ENCODE assay signal across 8 mouse cellular contexts in genomic region chr15:81072748-81073147, GRCm38 (mm10).
DNase-seq lines count a peak whose midpoint lies in the region; ATAC-seq and TF ChIP-seq lines count a peak whose summit lies in the region.

No protein-coding gene starts in this region.

- WGBS in forebrain, postnatal 0 days, result 68% methylated on average over 2 of the region's 2 CpGs
- 69% methylated on average over 2 of the region's 2 CpGs for WGBS in forebrain, embryonic 12.5 days
- WGBS in hindbrain, embryonic 16.5 days, result 79% methylated on average over 2 of the region's 2 CpGs

- no peaks in the 10 kb centered on the region for H3K4me1 ChIP-seq in forebrain, postnatal 0 days (ENCODE audit: insufficient read depth)
- no peaks in the 10 kb centered on the region for H3K4me1 ChIP-seq in forebrain, embryonic 12.5 days
- no peaks in the 10 kb centered on the region for H3K4me1 ChIP-seq in testis, adult 2 months (ENCODE audit: control insufficient read depth, insufficient read depth, low read length)
- no peaks in the 10 kb centered on the region for H3K4me1 ChIP-seq in hindbrain, embryonic 16.5 days (ENCODE audit: control insufficient read depth, insufficient read depth, low read depth, low read length)

- H3K9me3 ChIP-seq in forebrain, postnatal 0 days (ENCODE audit: low read length), result no peaks in the 10 kb centered on the region
- no peaks in the 10 kb centered on the region for H3K9me3 ChIP-seq in forebrain, embryonic 12.5 days
- H3K9me3 ChIP-seq in hindbrain, embryonic 16.5 days (ENCODE audit: control insufficient read depth, low read length), result no peaks in the 10 kb centered on the region

- no peak overlapping the region for H3K27ac ChIP-seq in forebrain, postnatal 0 days (ENCODE audit: low read depth, low read length)
- H3K27ac ChIP-seq in forebrain, embryonic 12.5 days, result no peak overlapping the region
- no peak overlapping the region for H3K27ac ChIP-seq in testis, adult 2 months (ENCODE audit: control insufficient read depth, insufficient read depth, low read depth, low read length)
- H3K27ac ChIP-seq in hindbrain, embryonic 16.5 days (ENCODE audit: low read depth, low read length), result no peak overlapping the region

- no peak overlapping the region for H3K9ac ChIP-seq in forebrain, postnatal 0 days
- no peak overlapping the region for H3K9ac ChIP-seq in forebrain, embryonic 12.5 days
- H3K9ac ChIP-seq in hindbrain, embryonic 16.5 days (ENCODE audit: low read depth, low read length), result no peak overlapping the region

- no peak overlapping the region for H3K4me2 ChIP-seq in forebrain, postnatal 0 days (ENCODE audit: low read depth)
- H3K4me2 ChIP-seq in forebrain, embryonic 12.5 days, result no peak overlapping the region
- no peak overlapping the region for H3K4me2 ChIP-seq in hindbrain, embryonic 16.5 days (ENCODE audit: low read length)

- no peak for DNase-seq in forebrain, postnatal 0 days
- DNase-seq in testis, postnatal 14 days (ENCODE audit: low spot score), result no peak
- DNase-seq in kidney, postnatal 14 days, result peak; percentile 32
- DNase-seq in frontal cortex, postnatal 25 days (ENCODE audit: low spot score in 2 of 2), result no peak
- DNase-seq in adrenal gland, adult 2 months, result no peak

- peak; percentile 60 for TF ChIP-seq CTCF in forebrain, postnatal 0 days (IDR thresholded peaks at IDR 0.05; ENCODE audit: low read depth)
- peak; percentile 9; the same call in 1 of the 2 replicates for TF ChIP-seq CTCF in testis, adult 2 months (IDR thresholded peaks at IDR 0.05; ENCODE audit: control insufficient read depth, insufficient read depth, insufficient replicate concordance, low read depth, low read length)

- no peaks in the 10 kb centered on the region for H3K36me3 ChIP-seq in forebrain, postnatal 0 days (ENCODE audit: insufficient read depth)
- H3K36me3 ChIP-seq in forebrain, embryonic 12.5 days (replicated peaks), result no peaks in the 10 kb centered on the region; the same call in 1 of the 2 replicates
- no peaks in the 10 kb centered on the region for H3K36me3 ChIP-seq in testis, adult 2 months (ENCODE audit: control insufficient read depth, insufficient read depth, low read length)
- H3K36me3 ChIP-seq in hindbrain, embryonic 16.5 days (ENCODE audit: control insufficient read depth, insufficient read depth, low read length), result no peaks in the 10 kb centered on the region; the same call in 1 of the 2 replicates

- H3K4me3 ChIP-seq in forebrain, postnatal 0 days (ENCODE audit: low read depth, low read length), result no peak overlapping the region
- H3K4me3 ChIP-seq in forebrain, embryonic 12.5 days (replicated peaks), result no peak overlapping the region
- no peak overlapping the region for H3K4me3 ChIP-seq in testis, adult 2 months (ENCODE audit: control insufficient read depth, low read depth, low read length)
- no peak overlapping the region for H3K4me3 ChIP-seq in hindbrain, embryonic 16.5 days (ENCODE audit: low read length)

- no peak for TF ChIP-seq POLR2A in testis, adult 2 months (IDR thresholded peaks at IDR 0.05; ENCODE audit: control insufficient read depth, low read depth, low read length)

- no peaks in the 10 kb centered on the region for H3K27me3 ChIP-seq in forebrain, postnatal 0 days (ENCODE audit: insufficient read depth, low read length)
- H3K27me3 ChIP-seq in forebrain, embryonic 12.5 days, result no peaks in the 10 kb centered on the region
- no peaks in the 10 kb centered on the region for H3K27me3 ChIP-seq in testis, adult 2 months (ENCODE audit: control insufficient read depth, insufficient read depth, low read length)
- no peaks in the 10 kb centered on the region for H3K27me3 ChIP-seq in hindbrain, embryonic 16.5 days (replicated peaks; ENCODE audit: control insufficient read depth, insufficient read depth, low read length)

- ATAC-seq in forebrain, postnatal 0 days, result no peak
- no peak for ATAC-seq in forebrain, embryonic 12.5 days (ENCODE audit: low FRiP score)
- no peak for ATAC-seq in hindbrain, embryonic 16.5 days
